Mouse (Mus musculus): Measurements from ENCODE around the gene Cdk17.

The Cdk17 gene

DNA sequence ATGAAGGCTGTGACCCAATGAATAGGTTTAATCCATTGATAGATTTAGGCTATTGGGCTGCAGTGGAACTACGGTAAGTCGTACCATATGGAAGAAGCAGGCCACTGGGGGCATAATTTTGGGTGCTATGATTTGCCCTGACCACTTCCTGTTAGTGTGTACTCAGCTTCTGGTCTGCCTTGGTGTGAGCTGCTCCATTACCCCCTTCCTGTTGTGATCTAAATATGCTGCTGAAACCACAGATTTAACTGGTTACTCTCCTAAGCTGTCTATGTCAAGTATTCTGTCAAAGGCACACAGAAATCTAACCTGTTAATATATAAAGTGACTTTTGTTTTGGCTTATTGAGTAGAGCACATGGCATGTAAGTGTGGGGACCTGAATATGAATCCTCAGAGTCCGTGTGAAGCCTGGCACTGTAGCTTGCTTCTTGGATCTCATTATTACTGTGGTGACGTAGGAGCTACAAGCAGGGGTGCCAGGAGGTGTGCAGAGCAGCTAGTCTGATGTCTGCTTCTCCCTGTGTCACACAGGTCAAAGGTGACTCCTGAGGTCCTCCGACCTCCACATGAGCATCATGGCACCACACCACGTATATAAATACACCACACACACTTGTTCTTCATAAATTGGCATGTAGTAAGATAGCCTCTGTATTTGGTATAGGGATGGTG is 10.6 kb downstream of the Cdk17 start:
- in situ Hi-C loops (cut with MboI): no loop called here

- in situ Hi-C loops (cut with MboI): no loop called here
Observed at GRCm38 (mm10) chr10:93177471-93177870, 16.8 kb downstream of the Cdk17 start.

- in situ Hi-C loops (cut with MboI): no loop called here
Observed at GRCm38 (mm10) chr10:93177874-93178273, 17.2 kb downstream of the Cdk17 start.

DNA sequence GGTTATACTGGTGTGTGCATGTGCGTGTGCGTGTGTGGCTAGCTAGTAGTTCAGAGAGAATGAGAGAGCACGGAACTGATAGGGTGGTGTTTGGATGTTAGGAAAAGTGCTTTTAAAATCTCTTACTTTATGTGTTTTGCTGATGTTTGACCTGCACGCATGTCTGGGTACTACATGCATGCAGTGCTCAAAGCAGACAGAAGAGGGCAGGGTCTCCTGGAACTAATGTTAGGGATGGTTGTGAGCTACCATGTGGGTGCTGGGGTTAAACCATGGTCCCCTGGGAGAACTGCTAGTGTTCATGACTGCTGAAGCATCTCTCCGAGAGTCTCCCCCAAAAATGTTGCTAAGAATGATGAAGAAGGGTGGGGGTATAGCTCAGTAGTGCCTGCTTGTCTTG is 18.0 kb downstream of the Cdk17 start:
- in situ Hi-C loops (cut with MboI): no loop called here

DNA sequence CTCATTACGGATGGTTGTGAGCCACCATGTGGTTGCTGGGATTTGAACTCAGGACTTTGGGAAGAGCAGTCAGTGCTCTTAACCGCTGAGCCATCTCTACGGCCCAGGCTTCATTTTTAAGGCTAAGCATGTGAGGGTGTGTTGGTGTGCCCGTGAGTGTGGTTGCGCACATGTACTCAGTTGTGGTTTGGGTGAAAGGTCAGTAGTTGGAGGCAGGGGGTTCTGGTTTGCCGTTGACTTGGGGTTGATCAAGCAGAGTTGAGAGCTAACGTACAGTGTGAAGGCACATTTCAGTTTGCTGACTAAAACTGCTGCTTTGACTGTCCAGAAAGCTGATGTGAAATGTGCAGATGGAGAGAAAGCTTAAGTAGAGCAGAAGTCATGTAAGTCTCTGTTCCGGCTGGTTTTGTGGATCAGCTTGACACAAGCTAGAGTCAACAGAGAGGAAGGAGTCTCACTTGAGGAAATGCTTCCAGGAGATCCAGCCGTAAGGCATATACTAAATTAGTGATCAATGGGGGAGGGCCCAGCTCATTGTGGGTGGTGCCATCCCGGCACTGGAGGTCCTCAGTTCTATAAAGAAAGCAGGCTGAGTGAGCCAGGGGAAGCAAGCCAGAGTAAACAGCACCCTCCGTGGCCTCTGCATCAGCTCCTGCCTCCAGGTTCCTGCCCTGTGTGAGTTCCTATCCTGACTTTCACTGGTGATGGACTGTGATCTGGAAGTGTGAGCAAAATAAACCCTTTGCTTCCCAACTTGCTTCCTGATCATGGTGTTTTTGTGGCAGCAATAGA is 19.2 kb downstream of the Cdk17 start:
- in situ Hi-C loops (cut with MboI): no loop called here

DNA sequence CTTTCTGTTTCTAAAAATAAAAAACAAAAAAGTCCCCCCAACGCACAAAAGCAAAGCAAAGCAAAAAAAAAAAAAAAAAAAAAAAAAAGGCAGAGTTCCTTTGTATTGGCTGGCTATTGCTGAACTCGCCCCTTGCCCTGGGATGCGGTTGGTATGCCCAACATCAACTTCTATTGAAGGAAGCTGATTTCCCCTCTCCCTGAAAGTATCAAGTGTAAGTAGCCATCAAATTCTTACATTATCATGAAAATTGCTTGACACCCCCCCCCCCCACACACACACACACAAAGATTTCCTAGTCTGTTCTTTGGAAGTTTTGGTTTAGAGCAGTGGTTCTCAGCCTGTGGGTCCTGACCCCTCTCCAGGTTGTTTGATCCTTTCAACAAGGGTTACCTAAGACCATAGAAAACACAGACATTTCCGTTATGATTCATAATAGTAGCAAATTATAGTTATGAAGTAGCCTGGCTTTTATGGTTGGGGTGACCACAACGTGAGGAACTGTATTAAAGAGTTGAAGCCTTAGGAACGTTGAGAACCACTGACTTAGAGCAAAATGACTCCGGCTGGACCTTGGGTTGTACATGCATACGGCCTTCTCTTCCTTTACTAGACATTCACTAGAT is 23.8 kb downstream of the Cdk17 start:
- in situ Hi-C loops (cut with MboI): no loop called here

- in situ Hi-C loops (cut with MboI): no loop called here
Observed at GRCm38 (mm10) chr10:93188440-93188999, 27.8 kb downstream of the Cdk17 start.

DNA sequence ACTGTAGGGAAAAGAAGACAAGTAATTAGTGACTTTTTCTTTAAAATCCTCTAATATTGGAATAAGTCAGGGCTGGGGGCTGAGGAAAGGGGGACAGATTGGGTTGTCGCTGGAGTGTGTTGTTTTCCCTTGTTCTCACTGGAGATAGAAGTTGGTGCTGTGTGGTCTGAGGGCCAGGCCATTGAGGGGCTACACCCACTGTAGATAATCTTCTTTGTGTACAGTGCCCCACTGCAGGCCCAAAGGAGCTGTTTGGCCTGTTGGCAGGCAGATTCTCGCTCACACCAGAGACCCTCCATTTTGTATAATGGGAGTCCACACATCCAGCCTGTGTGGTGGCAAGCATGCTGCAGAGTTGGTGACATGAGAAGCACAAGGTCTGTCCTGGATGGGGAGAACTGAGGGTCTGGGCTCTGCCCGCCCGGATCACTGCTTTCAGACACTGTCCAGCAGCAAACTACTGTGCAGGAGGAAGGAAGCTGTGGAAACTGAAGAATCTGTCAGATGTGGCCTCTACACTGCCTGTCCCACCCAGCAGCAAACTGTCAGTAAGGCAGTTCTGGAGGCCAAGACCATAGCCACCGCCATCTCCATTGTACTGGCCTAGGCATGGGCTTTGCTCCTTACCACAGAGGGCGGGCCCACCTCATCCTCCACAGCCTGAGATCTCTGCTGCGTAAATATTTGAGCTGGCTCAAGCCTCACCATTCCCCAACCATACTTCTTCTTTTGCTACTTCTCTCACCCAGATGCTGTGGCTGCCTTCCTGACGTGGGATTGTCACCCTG is 30.0 kb downstream of the Cdk17 start:
- in situ Hi-C loops (cut with MboI): no loop called here

DNA sequence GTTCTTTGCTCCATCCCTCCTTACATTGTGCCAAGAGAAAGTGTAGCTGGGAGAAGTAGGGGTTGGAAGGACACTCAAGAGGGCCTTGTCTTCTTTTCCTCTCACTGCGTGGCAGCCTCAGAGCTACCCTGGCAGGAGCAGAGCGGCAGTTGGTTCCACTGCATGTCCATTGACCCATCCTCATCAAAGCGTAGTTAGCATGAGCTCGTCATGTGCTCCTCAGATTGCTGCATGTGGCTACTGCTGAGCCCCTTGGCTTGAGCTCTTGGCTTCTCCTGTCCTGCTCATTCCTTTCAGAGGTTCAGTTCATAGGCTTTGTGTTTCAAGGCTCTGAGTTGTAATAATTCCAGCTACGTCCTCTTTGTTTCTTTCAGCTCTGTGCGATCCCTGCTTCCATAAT is 36.4 kb downstream of the Cdk17 start:
- in situ Hi-C loops (cut with MboI): no loop called here

DNA sequence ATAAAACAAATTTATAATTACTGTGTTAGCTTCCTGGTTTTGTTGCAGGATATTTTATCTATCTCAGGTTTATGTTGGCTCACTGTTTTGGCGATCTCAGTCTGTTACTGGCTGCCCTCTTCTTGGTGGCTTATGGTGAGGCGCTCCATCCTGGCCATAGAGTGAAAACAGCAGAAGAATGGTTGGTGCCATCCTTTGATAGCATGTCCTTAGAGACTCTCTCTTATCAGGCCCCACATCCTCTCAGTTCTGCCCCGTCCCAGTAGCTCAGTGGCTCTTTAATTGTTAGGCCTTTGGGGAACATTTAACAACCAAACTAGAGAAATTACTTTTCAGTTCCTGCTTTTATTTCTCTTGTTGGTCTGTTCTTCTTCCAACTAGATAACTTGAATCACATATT is 38.3 kb downstream of the Cdk17 start:
- in situ Hi-C loops (cut with MboI): no loop called here

DNA sequence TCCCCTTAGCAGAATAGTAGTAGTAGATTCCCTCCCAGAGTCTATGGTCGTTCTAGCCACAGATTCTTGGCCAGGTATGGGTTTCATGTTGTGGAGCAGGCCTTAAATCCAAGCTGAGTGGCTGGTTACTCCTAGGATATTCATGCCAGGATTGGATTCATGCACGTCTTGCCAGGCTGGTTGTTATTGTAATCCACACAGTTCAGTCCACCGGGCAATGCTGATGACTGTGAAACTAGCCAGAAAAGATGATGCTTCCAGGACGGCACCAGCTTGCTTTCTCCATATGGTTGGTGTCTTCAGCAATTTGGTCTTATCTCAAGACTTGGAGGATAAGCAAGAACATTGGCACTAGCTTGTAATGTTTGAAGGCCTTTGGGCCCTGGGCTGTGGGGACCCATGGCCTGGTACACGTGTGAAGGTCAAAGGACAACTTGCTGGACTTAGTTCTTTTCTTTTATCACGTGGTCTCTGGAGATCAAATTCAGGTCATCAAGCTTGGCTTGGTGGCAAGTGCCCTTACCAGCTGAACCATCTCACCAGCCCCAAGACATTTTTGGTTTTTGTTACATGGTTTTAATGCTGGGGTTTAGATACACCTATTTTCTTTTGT is 41.3 kb downstream of the Cdk17 start:
- in situ Hi-C loops (cut with MboI): no loop called here

- in situ Hi-C loops (cut with MboI): no loop called here
Observed at GRCm38 (mm10) chr10:93205287-93205956, 44.7 kb downstream of the Cdk17 start.

DNA sequence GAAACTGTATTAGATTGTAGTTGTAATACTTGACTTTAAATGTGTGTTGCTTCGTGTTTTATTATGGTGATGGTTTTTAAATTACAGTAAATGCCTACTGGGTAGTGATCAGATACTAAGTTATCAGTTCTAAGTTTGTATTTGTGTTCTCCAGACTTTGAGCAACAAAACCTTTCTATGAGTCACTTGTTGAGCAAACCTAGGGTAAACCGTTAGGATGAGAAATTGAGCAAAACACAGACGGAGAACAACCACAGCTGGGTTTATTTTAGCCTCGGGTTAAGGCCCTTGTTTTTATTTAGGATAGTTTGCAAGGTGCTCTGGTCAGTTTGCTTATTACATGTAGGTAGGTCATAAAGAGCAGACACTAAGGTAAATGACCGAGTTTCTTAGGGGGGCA is 46.5 kb downstream of the Cdk17 start:
- in situ Hi-C loops (cut with MboI): no loop called here

- in situ Hi-C loops (cut with MboI): no loop called here
Observed at GRCm38 (mm10) chr10:93212699-93213098, 52.0 kb downstream of the Cdk17 start.

DNA sequence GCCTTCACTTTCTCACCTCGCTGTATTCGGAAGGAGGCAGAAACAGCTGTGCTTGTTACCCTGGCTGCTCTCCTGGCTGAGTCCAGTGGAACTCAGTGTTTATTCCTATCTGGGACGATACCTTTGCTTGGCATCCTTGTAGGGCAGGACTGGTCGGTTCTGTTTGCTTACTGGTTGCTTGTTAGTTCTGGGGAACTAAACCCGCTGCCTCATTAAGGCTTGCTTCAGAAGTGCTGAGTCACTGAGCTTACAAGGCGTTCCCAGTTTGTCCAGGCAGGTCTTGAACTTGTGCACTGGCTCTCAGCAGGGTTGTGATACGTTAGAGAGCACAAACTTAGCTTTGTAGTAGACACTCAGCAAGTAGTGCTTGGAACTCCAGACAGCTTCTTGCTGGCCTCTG is 52.7 kb downstream of the Cdk17 start:
- in situ Hi-C loops (cut with MboI): no loop called here

GRCm38 (mm10) chr10:93214251-93214650 is 53.6 kb downstream of the Cdk17 start:
- in situ Hi-C loops (cut with MboI): no loop called here

- in situ Hi-C loops (cut with MboI): no loop called here
Observed at GRCm38 (mm10) chr10:93215051-93215763, 54.5 kb downstream of the Cdk17 start.

DNA sequence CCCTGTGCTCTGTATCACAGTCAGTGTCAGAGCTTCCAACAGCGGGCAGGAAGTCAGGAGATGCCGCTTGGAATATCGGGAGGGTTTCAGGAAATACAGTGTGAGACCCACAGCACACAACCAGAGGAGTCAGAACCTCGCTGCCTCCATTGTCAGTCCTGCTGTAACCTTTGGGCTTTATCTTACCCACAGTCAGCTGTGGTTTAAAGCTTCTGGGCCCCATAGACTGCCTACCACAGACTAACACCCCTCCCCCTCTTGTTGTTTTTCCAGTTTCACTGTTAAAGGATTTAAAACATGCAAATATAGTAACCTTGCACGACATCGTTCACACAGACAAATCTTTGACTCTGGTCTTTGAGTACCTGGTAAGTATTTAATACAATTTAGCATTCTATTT is 65.1 kb downstream of the Cdk17 start:
- in situ Hi-C loops (cut with MboI): no loop called here

DNA sequence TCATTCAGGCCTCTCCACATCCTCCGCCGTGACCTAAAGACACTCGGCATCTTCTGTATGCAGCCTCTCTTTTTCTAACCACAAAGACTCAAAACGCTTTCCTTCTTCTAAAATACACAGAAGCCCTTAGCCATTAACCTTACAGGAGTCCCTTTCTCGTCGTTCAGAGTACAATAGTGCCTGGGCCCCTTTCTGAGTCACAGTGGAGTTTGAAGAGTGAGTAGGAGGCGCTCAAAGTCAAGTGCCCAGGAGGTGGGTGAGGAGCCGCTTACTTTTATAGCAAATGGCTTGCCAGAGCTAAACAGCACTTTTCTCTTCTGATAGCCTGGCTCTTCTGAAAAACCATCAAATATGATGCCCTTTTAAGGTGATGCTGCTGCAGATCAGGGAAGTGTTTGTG is 67.2 kb downstream of the Cdk17 start:
- in situ Hi-C loops (cut with MboI): no loop called here

DNA sequence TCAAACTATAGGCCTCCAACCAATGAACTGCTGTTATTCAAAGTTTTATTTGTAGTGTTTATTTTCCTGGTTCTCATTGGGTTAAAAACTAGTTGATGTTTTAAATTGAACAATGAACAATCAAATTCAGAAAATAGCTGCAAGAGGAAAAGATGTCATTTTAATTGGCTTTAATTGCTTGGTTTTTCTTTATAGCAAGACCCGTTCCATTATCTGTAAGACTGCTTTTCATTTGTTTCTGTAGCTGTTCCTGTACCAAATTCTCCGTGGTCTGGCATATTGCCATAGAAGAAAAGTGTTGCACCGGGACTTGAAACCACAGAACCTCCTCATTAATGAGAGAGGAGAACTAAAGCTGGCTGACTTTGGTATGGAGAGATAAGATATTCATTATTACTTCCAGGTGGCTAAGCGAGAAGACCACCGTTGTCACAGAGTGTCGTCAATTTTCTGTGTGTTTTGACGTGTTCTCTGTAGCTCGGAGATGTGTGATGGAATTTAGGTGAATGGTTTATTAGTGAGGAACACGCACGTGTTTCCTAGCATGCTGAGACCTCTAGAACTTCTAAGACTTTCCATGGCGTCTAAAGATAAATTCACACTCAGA is 67.8 kb downstream of the Cdk17 start:
- in situ Hi-C loops (cut with MboI): no loop called here

Measured in mature B cell (primary cell).